Mouse (Mus musculus) kidney, adult 18-20 months (tissue): ENCODE measurements around the gene Fam214a.
A peak's percentile ranks its signal among the peaks of the same experiment; 100 is the strongest.

Source experiments
- DNase-seq: peaks from one replicate; pipeline ENCODE4 v3.0.0; 2021

Gene Fam214a

DNA sequence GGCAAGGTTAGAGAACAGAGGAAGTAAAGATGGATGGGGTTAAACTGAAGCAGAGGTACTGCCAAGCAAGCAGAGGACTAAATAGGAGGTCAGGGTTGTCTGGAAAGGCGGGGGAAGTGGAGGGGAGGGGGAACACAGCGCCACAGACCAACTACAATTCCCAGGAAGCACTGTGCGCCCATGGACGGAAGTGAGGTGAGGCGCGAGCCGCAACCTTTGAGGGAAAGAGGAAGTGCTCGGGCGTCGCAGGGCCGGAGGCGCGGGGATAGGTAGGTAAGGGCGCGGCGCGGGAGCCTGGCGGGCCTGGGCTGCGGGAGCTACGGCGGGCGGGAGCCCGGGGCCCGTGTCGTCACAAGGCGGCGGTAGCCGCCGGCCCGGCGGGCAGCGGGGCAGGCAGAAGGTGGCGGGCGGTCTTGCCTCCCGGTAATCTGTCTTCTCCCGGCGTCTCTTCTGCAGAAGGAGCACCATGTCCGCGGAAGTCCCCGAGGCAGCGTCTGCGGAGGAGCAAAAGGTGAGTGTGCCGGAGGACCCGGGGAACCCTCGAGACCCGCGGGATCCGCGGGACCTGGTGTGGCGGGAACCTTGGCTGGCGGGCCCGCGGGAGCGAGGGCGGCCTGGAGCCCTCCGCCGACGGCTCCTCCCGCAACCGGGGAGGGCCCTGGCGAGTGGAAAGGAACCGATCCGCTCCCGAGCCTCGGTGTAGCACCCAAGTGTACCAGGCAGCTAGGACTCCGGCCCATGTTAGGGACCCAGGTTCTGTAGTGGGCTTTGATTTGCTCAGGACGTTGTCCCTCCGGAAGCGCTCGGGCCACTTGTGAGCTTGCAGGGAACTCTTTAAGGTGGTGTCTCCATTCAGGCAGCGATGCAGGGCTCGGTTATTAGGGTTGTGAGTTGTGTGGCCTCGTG lies 85.0 kb downstream of the Fam214a start, which contains the start of gene Arpp19:
TSS of gene Arpp19 (plus strand) at position 164 of the 906 bp plus-strand sequence.
- peak; percentile 86 for DNase-seq

DNA sequence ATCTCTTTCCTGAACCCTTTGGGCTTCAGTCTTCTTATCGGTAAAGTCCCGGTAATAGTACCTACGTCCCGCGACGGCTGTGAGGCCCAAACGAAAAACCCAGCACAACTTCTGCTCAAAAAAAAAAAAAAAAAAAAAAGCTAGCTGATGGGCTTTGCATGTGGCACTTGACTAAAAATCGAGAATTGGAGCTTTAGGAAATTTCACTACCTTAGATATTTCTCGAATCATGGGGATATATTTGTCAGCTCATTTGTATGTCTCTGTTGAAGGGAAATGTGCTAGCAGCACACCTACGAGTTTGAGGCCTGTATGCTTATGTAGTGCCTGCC lies 85.6 kb downstream of the Fam214a start:
- no peak for DNase-seq

DNA sequence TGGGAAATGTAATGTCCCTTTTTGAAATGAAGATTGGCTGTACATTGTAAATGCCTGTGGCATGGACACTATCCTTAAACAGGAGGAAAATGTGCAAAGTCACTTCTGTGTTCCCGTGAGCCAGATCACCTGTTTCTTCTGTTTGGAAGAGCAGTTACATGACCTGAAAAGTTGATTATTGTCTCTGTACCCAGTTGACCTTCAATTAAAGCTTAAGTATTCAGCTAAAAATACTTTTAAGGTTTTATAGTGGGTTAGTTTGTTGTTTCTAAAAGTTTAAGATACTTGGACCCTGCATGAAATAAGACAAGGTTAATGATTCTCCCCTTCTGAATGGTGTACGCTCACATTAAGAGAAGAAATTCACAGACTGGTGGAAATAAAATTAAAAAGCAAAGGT lies 87.9 kb downstream of the Fam214a start:
- no peak for DNase-seq

DNA sequence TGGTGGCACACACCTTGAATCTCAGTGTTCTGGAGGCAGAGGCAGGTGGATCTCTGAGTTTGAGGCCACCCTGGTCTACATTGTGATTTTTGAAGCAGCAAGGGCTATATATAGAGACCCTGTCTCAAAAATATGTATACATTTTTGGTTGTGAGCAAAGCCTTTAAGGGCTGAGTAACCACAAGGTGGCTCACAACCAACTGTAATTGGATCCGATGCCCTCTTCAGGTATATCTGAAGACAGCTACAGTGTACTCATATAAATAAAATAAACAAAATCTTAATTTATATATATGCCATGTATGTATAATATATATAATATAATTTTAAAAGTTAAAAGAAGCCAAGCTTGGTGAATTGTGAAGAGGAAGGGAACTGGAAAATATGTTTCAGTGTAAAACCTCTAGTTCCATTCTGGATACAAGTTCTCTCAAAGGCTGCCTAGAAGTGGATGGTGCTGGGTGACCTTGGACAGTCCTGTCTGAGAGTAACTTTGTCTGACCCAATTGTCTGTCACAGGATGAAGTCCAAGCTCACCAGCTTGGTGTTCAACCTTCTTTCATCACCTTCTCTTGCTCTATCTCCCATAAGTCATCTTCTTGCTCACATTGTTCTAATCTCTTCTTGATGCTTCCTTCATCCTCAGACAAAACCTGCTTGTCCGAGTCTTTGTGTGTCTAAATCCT lies 89.3 kb downstream of the Fam214a start:
- DNase-seq = no peak

DNA sequence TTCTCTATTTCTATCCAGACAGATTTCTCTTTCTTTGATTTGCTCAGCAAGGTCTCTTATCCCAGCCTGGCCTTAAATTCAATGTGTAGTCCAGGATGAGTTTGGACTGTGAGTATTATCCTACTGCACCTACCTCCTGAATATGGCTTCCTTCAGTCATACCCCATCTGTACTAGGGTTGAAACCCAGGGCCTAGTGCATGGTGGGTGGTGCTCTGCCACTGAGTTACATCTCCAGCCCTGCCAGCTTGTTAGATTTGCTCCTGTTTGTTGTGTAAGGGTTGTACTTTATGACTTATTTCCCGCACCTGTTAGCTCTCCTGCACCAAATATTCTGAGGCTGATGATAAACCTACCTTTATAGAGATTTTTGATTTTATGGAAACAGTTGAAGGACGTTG lies 90.5 kb downstream of the Fam214a start:
- no peak for DNase-seq

DNA sequence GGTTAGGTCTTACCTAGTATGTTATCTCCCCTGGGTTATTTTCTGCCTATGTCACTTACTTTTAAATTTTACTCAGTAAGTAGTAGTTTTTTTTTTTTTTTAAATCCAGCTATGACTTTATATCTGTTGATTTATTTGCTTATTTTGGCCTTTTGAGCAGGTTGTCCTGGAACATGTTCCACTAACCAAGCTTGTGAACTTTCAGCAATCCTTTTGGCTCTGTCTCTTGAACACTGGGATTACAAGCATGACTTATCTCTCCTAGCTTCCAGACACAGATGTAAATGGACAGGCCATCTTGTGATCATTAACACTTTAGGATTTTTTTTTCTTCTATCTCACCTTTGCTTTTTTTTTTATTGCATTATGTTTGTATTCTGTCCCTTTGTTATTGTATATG lies 94.4 kb downstream of the Fam214a start:
- DNase-seq = no peak

DNA sequence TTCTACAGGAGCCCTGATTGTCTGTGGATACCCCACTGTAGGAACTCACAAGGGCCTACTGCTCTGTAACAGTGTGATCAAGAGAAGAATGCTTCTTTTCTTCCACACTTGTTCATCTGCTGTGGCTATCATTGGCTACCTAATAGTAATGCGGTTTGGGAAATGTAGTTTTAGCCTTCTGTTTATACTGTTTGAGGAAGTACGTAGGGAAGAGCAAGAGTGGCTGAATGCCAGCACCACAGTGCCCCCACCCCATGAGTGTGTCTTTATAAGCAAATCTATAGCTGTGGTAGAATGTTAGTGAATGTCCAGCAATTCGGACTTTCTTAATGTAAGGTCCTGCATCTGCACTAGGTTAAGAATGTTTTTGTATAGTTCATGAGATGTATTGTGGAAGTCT lies 96.4 kb downstream of the Fam214a start:
- DNase-seq = no peak

DNA sequence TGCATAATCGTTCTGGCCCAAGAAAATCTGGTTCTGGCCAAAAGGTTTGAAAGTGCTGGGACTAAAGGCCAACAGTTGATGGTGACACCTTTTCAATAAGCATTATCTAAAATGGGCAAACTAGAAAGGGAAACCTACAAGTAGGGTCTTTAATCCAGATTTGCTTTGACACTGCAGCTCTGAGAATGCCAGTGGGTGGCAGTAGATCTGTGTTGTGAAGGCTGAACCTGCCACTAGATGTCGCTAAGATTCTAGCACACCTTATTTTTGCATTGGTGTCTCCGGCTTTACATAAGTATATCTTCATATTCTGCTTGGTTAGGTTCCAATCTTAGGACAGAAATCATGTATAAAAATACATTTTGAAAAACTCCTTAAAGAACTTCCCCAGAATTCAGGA lies 97.3 kb downstream of the Fam214a start:
- DNase-seq = peak; percentile 57

DNA sequence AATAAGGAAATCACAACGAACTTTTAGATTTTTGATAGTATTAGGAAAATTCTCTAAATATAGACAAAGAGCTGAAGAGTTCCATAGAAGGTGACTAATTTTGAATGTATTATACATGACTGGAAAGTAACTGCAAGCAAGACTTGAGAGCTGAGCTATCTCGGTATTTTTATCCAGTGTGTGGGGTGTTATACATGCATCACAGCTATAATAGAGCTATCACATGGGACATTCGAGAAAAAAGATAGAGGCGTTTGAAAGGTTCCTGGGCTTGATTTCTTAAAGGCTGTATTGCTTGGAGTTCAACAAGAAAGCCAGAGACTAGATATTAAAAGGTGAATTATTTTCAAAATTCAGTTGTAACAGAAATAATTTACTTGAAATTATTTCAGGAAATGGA lies 99.2 kb downstream of the Fam214a start:
- DNase-seq = no peak

DNA sequence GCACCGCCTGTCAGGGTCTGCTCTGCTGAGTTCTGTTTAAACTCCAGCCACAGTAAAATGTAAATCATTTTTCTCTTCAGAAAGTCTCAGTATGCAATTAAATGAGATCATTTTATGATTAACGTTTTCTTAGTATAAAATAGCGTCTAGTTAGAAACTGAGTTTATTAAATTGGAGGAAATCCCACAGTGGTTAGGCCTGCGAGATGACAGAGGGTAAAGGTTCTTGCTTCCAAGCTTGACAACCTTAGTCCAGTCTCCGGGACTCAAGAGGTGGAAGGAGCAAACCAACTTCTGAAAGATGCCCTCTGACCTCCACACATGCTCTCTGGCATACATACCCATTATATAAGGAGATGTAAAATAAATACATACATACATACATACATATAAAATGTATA lies 102.4 kb downstream of the Fam214a start:
- no peak for DNase-seq

DNA sequence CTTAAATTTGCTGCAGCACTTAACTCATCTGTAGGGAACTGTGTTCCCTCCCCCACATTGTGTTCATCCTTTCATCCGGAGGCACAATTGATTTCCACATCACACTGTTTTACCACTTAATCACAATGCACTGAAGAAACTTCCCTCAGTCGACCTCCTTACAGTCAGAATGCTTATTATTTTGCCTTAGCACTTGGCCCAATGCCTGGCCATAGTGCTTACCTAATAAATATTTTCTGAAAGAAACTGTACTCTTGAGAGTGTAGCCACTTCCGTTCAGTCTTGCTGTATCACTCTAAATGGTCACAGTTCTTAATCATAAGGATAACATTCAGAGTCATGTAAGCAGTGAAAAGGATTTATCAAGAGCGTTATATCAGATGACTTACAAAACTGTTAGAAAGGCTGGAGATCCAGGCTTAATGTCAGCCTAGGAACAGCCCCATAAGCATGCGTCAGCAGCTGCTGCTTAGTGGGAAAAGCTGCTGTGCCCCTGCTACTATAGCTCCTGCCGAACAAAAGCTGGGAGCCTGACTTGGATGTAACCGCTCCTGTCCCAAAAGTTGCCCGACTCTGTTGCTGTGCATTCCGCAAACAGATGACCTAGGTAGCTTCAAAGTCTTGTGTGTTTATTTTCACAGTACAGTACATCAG lies 112.1 kb downstream of the Fam214a start:
- DNase-seq = no peak

DNA sequence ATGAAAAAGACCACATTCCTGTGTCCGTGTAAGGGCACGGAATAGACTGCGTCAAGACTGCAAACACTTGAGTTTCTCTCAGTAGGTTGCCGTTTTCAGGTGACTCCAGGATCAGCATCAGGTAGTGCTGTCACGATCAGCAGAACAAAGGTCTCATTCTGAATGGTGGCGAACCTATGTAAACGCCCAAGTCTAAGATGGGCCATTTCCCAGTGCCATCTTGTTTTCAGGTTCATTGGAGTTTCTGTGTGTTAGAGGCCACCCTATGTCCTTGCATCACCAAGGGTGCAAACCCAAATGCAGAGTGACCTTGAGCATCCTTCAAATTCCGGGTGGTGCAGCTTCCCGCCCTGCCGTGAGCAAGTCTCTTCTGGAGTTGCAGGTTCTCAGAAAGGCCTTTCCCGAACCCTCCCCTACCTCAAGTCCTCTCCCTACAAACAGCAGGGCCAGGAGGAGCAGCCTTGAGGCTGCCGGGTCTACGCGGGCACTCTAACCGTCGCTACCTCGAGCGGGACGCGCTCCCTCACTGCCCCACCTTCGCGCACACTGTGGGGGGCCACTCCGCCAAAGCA lies 117.9 kb downstream of the Fam214a start, which contains the start of gene Myo5a:
TSS of gene Myo5a (plus strand) at position 559 of the 572 bp plus-strand sequence.
- no peak for DNase-seq

DNA sequence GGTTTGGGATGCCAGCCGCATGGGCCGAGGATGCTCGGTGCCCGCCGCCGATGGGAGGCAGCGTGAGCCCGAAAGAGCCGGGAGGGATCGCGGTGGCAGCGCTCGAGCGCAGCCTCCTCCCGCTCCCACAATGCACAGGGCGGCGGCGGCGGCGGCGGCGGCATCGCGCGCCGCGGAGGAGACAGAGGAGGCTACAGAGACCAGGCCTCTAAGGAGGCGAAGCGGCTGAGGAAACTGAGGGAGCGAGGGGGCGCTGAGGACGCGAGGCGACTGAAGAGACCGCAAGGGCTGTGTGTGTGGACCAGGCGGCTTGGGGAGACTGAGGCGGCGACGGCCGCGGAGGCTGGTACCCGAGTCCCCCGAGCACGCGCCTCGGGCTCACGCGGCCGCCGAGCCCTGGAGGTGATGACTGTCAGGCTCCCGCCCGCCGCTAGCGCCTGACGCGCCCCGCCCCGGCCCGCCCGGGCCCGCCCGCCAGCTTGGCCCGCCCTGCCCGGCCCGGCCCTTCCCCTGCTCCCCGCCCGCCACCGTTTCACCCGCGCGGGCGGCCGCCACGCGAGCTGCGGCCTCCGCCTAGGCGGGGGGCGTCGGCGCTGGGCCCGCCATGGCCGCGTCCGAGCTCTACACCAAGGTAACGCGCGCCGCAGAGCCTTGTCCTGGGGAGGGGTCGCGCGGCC lies 118.5 kb downstream of the Fam214a start:
- DNase-seq = peak; percentile 81

DNA sequence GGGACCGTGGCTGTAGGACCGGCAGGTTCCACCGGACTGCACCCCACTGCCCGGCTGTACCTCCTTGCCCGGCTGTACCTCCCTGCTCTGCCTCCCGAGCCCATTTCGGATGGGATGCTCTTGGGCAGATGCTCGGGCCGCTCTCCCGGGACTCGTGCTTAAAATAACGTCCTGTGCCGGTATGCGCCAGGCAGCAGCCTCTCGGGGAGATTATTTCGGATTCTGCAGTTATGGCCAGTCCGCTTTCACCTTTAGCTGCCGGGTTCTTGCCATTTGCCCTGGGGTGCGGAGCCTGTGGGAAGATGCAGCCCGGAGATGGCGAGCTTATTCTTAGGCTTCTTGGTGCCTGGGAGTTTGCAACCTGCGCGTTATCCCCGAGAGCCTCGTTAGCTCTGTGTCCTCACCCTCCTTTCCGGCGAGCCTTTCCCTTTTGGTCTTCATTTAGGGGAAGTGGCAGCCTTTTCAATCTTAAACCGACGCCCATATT lies 119.1 kb downstream of the Fam214a start:
- no peak for DNase-seq

DNA sequence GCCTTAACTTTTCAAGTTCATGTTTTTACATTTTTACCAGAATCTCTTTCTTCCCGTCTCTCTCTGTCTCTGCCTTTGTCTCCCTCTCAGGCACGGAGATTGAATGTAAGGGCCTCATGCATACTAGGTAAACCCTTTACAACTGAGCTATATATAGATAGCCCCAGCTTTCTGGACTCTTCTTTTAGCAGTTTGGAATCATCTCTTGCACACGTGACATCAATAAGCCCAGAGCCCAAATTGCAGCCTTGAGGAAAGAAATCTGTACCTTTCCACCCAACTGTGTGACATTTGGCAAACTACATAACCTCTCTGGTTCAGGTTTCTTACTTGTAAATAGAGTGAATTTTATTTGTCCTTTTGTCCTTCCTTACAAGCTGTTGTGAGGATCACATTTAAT lies 119.7 kb downstream of the Fam214a start:
- no peak for DNase-seq

DNA sequence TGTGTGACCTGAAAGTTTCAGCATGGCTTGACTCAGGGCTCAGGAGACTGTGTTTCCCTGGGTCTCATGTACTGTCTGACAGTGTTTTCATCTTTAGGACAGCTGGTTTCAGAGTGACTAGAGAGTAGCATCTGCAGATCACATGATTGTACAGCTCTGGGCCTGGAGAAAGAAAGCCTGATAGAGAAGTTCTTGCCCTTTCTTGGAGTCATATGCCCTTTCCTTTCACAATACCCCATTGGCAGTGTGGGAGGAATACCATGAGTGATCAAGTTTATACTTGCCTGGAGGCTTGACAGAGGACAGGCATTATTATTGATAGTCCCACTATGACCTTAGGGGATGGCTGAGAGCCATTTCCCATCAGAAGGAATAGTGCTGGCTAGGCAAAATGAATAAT lies 124.5 kb downstream of the Fam214a start:
- no peak for DNase-seq
